Mouse (Mus musculus): ENCODE measurements around the gene Slc45a2. TPM values are rescaled to one million over a fixed set of nuclear protein-coding genes. Genes with fewer than 3 reads are reported as not detected.
A peak's percentile ranks its signal among the peaks of the same experiment; 100 is the strongest.

Gene Slc45a2
- polyA plus RNA-seq, 1 experiment from 2014 or later: 0.05 TPM

DNA sequence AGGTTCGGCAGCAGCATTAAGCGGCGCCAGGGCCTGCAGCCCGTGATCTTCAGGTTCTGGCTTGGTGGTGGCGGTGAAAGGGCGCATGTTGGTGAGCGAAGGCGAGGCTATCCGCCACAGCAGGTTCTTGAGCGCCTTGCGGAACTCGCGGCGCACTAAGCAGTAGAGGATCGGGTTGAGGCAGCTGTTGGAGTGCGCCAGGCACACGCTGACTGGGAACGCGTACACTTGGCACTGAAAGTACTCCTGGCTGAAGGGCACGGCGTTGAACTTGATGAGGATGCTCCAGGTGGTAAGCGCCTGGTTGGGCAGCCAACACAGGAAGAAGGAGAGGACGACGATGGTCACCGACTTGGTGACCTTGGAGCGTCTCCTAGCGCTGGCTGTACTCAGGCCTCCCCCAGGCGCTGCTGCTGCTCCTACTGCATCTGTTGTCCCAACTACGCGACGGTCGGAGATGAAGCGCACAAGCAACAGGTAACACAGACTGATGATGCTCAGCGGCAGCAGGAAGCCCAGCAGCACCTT is 35.5 kb downstream of the Slc45a2 start:
- Histone ChIP-seq H3K4me3 (ENCODE audit: low read length) (peak overlapping the region; percentile 39), H3K27ac (ENCODE audit: low read length) (no peak overlapping the region), H3K36me3 (ENCODE audit: insufficient read depth, low read length) (no peaks in the 10 kb centered on the region), H3K4me2 (replicated peaks; ENCODE audit: low read depth, low read length) (peak overlapping the region; percentile 58), H3K27me3 (ENCODE audit: insufficient read depth, low read length) (peaks cover 52% of the 10 kb centered on the region), H3K4me1 (ENCODE audit: insufficient read depth, low read length) (peaks cover 24% of the 10 kb centered on the region; the same call in 1 of the 2 replicates), H3K9me3 (ENCODE audit: low read length) (no peaks in the 10 kb centered on the region), H3K9ac (replicated peaks; ENCODE audit: low read length) (no peak overlapping the region)
- ATAC-seq (ENCODE audit: low FRiP score, low TSS enrichment): 0 out of 2 replicates have a peak, but pooled peaks have one; percentile 17
- WGBS: 3% methylated on average over 34 of the region's 34 CpGs

DNA sequence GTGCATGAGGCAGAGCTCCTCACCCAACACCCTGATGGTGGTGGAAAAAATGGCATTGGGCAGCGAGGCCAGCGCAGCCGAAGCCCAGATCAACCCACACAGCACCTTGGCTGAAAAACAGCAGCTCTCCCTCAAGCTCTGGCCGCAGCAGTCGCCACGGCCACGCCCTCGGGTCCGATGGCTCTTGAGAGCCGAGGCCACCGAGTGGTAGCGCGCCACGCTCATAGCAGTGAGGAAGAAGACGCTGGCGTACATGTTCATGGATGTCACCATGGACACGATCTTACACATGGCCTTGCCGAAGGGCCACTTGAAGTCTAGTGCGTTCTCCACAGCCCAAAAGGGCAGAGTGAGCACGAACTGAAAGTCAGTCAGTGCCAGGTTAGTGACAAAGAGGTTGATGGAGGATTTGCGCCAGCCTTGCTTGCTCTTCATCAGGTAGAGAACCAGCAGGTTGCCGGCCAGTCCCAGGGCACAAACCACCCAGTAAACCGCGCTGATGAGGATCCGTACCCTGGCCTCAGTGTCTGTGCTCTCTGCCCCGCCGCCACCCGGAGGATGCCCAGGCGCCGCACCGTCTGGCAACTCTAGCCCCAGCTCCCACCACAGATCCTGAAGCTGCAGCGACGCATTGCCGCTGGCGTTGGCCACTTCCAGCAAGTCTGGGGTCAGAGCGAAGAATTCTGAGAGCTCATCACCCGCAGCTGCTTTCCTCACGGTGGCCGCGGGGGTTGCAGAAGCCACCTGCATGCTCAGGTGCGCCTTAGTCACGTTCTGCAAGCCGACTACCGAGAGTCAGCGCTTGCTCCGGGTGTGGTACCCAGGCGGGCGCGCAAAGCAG is 36.2 kb downstream of the Slc45a2 start:
- Histone ChIP-seq H3K4me2 (replicated peaks; ENCODE audit: low read depth, low read length) (peak overlapping the region; percentile 58), H3K9ac (replicated peaks; ENCODE audit: low read length) (no peak overlapping the region), H3K27ac (ENCODE audit: low read length) (no peak overlapping the region), H3K27me3 (ENCODE audit: insufficient read depth, low read length) (peaks cover 52% of the 10 kb centered on the region), H3K9me3 (ENCODE audit: low read length) (no peaks in the 10 kb centered on the region), H3K4me1 (ENCODE audit: insufficient read depth, low read length) (peaks cover 24% of the 10 kb centered on the region; the same call in 1 of the 2 replicates), H3K36me3 (ENCODE audit: insufficient read depth, low read length) (no peaks in the 10 kb centered on the region), H3K4me3 (ENCODE audit: low read length) (peak overlapping the region; percentile 39)
- 2% methylated on average over 49 of the region's 49 CpGs for WGBS
- 0 out of 2 replicates have a peak, but pooled peaks have one; percentile 43 for ATAC-seq (ENCODE audit: low FRiP score, low TSS enrichment)

DNA sequence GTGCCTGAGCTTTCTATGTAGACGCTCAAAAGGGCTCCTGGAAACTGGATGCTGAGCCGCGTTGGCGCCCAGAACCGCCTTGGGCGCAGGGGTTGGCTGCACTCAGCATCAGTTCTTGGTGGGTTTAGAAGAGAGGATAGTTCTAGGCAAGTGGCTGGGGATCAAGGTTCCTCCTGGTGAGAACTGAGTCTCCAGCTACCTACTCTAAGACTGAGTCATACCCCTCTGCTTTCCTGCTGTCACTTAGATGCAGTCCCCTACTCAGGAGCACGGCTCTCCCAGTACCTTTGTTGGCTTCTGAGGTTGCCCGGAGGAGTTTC is 36.8 kb downstream of the Slc45a2 start:
- H3K4me2 ChIP-seq (replicated peaks; ENCODE audit: low read depth, low read length): peak overlapping the region; percentile 58
- no peak overlapping the region for H3K9ac ChIP-seq (replicated peaks; ENCODE audit: low read length)
- WGBS: 3% methylated on average over 8 of the region's 8 CpGs
- peak overlapping the region; percentile 39 for H3K4me3 ChIP-seq (ENCODE audit: low read length)
- peaks cover 52% of the 10 kb centered on the region for H3K27me3 ChIP-seq (ENCODE audit: insufficient read depth, low read length)
- ATAC-seq (ENCODE audit: low FRiP score, low TSS enrichment): no peak
- peaks cover 24% of the 10 kb centered on the region; the same call in 1 of the 2 replicates for H3K4me1 ChIP-seq (ENCODE audit: insufficient read depth, low read length)
- H3K27ac ChIP-seq (ENCODE audit: low read length): no peak overlapping the region
- H3K36me3 ChIP-seq (ENCODE audit: insufficient read depth, low read length): no peaks in the 10 kb centered on the region
- H3K9me3 ChIP-seq (ENCODE audit: low read length): no peaks in the 10 kb centered on the region

DNA sequence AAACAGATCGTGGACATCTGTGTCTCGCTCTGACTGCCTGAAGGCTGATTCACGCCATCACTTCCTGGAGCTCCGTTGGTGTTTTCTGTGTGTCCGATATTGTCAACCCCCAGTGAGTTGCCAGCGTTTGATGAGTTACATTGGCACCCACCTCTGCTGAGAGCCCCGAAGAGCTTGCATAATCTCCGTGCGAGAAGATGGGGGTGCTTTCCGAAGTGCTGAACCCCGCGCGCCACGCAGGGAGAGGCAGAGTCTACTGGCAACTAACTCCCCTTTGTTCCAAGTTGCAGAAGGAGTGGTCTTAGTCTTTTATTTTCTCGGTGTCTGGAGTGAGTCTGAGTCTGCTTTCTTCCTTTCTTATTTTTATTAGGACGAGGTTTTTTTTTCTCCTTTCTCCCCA is 37.2 kb downstream of the Slc45a2 start, which contains the start of gene Rxfp3:
TSS of gene Rxfp3 (minus strand) at position 281 of the 400 bp plus-strand sequence.
- Histone ChIP-seq H3K9me3 (ENCODE audit: low read length) (no peaks in the 10 kb centered on the region), H3K27ac (ENCODE audit: low read length) (no peak within 1 kb of the TSS), H3K36me3 (ENCODE audit: insufficient read depth, low read length) (no peaks in the 10 kb centered on the region), H3K4me1 (ENCODE audit: insufficient read depth, low read length) (peaks cover 24% of the 10 kb centered on the region; the same call in 1 of the 2 replicates), H3K27me3 (ENCODE audit: insufficient read depth, low read length) (peaks cover 52% of the 10 kb centered on the region), H3K4me2 (replicated peaks; ENCODE audit: low read depth, low read length) (peak within 1 kb of the TSS; percentile 58), H3K9ac (replicated peaks; ENCODE audit: low read length) (no peak within 1 kb of the TSS), H3K4me3 (ENCODE audit: low read length) (peak within 1 kb of the TSS; percentile 39)
- no peak for ATAC-seq (ENCODE audit: low FRiP score, low TSS enrichment)
- 2% methylated on average over 16 of the region's 16 CpGs for WGBS

DNA sequence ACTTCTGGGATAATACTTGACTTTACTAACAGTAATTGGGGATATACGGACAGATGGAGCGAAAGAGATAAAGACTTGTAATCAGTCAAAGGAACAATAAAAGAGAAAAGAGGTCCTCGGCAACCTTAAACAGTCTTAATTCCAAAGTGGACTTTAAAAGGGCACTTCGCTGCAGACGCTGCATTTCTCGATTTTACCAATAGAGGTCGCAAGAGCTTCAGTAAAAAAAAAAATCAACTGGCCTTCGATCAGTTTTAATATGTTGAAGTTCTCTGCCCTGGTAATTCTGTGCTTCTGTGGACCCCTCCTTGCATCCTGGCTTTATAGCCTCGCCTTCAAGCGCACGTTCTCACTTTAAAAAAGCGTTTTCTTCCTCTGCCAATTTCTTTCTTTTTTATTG is 38.0 kb downstream of the Slc45a2 start:
- WGBS: 2% methylated on average over 12 of the region's 12 CpGs
- peaks cover 46% of the 10 kb centered on the region for H3K27me3 ChIP-seq (ENCODE audit: insufficient read depth, low read length)
- no peak overlapping the region for H3K4me2 ChIP-seq (replicated peaks; ENCODE audit: low read depth, low read length)
- H3K4me1 ChIP-seq (ENCODE audit: insufficient read depth, low read length): peaks cover 24% of the 10 kb centered on the region; the same call in 1 of the 2 replicates
- no peaks in the 10 kb centered on the region for H3K36me3 ChIP-seq (ENCODE audit: insufficient read depth, low read length)
- H3K9ac ChIP-seq (replicated peaks; ENCODE audit: low read length): no peak overlapping the region
- H3K27ac ChIP-seq (ENCODE audit: low read length): no peak overlapping the region
- no peaks in the 10 kb centered on the region for H3K9me3 ChIP-seq (ENCODE audit: low read length)
- no peak for ATAC-seq (ENCODE audit: low FRiP score, low TSS enrichment)
- H3K4me3 ChIP-seq (ENCODE audit: low read length): no peak overlapping the region

DNA sequence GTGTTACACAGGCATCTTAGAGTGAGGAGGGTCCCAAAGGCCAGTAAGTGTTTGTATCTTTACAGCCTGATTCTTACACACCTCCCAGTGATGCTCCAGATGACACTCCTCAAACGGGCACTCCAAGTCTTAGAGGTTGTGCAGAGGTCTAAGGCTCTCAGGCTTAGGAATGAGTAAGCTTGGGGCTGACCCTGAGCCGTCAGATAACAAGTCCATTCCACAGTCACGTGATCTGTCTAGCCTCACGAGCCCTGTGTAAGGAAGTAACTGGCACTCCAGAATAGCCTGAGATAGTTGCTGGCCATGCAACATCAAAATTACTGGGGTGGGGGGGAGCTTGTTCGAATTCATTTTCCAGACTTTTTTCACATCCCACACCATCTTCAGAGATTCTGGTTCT is 39.5 kb downstream of the Slc45a2 start:
- H3K9me3 ChIP-seq (ENCODE audit: low read length): no peaks in the 10 kb centered on the region
- H3K4me3 ChIP-seq (ENCODE audit: low read length): no peak overlapping the region
- H3K4me1 ChIP-seq (ENCODE audit: insufficient read depth, low read length): peaks cover 30% of the 10 kb centered on the region; the same call in 1 of the 2 replicates
- peaks cover 32% of the 10 kb centered on the region for H3K27me3 ChIP-seq (ENCODE audit: insufficient read depth, low read length)
- 37% methylated on average over 5 of the region's 5 CpGs for WGBS
- no peak overlapping the region for H3K4me2 ChIP-seq (replicated peaks; ENCODE audit: low read depth, low read length)
- H3K36me3 ChIP-seq (ENCODE audit: insufficient read depth, low read length): no peaks in the 10 kb centered on the region
- no peak overlapping the region for H3K9ac ChIP-seq (replicated peaks; ENCODE audit: low read length)
- no peak overlapping the region for H3K27ac ChIP-seq (ENCODE audit: low read length)
- ATAC-seq (ENCODE audit: low FRiP score, low TSS enrichment): peak; percentile 21; the same call in 1 of the 2 replicates

DNA sequence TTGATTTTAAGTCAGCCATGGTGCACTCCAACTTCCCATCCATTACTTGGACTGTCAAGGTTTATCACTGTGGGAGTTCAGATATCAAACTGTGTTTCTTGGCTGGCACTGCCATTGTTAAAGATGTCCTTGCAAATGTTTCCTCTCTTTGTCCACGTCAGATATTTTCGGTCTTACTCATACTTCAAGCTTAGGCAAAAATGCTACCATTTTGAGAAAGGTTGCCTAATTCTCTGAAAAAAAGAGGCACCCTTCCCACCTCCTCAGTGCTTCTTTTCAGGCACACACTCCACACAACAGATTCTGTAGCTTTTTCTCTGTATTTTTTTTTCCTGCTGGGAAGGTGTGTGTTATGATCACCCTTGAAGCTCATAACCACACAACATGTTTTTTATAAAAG is 40.7 kb downstream of the Slc45a2 start:
- Histone ChIP-seq H3K4me2 (replicated peaks; ENCODE audit: low read depth, low read length) (no peak overlapping the region), H3K4me3 (ENCODE audit: low read length) (no peak overlapping the region), H3K27ac (ENCODE audit: low read length) (no peak overlapping the region), H3K36me3 (ENCODE audit: insufficient read depth, low read length) (no peaks in the 10 kb centered on the region), H3K9me3 (ENCODE audit: low read length) (no peaks in the 10 kb centered on the region), H3K4me1 (ENCODE audit: insufficient read depth, low read length) (peaks cover 23% of the 10 kb centered on the region; the same call in 1 of the 2 replicates), H3K9ac (replicated peaks; ENCODE audit: low read length) (no peak overlapping the region), H3K27me3 (ENCODE audit: insufficient read depth, low read length) (peaks cover 20% of the 10 kb centered on the region)
- ATAC-seq (ENCODE audit: low FRiP score, low TSS enrichment): no peak
- WGBS: 53% methylated on average over 2 of the region's 2 CpGs

DNA sequence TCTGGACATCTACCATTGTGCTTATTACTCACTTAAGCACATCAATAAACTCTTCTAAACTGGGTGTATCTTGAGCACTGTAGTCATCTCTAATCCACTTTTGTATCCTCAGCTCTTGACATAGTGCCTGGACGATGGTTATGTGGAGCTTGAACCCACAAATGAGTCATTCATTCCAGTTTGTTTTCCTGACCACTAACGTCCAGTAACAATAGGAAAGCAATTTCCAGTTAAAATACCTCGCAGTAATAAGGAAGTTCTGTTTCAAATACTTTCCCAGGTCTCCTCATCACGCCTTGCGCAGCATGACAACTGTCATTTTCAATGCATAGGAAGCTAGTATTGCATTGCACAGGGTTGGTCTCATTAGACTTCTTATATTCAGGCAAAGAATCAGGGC is 42.3 kb downstream of the Slc45a2 start:
- H3K4me3 ChIP-seq (ENCODE audit: low read length): no peak overlapping the region
- H3K36me3 ChIP-seq (ENCODE audit: insufficient read depth, low read length): no peaks in the 10 kb centered on the region
- H3K4me2 ChIP-seq (replicated peaks; ENCODE audit: low read depth, low read length): no peak overlapping the region
- H3K4me1 ChIP-seq (ENCODE audit: insufficient read depth, low read length): peaks cover 7% of the 10 kb centered on the region; the same call in 1 of the 2 replicates
- H3K9me3 ChIP-seq (ENCODE audit: low read length): no peaks in the 10 kb centered on the region
- no peak overlapping the region for H3K27ac ChIP-seq (ENCODE audit: low read length)
- no peak overlapping the region for H3K9ac ChIP-seq (replicated peaks; ENCODE audit: low read length)
- ATAC-seq (ENCODE audit: low FRiP score, low TSS enrichment): no peak
- 84% methylated on average over 5 of the region's 5 CpGs for WGBS
- H3K27me3 ChIP-seq (ENCODE audit: insufficient read depth, low read length): peaks cover 4% of the 10 kb centered on the region

DNA sequence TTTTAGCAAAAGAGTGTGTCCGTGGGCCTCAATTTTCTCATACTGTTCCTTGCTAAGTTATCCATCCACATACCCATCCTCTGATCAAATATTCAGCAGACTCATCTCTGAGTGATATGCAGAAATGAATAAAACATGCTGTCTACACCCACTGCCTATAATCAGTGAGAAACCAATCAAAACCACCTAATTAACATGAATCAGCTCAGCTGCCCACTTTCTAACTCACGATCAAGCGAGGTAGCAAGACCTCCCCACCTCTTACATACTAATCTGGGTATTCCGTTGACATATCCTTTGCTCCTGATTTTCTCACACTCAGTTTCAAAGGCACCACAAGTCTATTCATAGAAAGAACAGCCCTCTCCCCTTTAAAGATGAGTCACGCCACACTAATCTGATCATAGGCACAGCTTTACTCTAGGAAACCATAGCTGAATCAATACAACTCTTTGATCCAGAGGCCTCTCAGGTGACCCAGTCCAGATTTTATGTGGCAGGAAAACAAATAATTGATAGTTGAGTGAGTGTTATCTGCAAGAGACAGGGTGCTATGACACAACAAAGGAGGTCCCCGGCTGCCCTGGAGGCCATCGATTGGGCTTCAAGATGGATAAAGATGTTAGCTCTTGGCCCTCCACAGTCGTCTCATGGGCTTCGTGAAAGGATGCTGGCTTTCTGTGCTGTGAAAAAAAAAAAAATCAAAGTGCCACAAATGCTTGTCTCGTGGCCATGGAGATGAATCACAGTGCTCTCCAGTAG is 53.3 kb downstream of the Slc45a2 start:
- H3K4me1 ChIP-seq (ENCODE audit: insufficient read depth, low read length): no peaks in the 10 kb centered on the region
- H3K36me3 ChIP-seq (ENCODE audit: insufficient read depth, low read length): no peaks in the 10 kb centered on the region
- no peak for ATAC-seq (ENCODE audit: low FRiP score, low TSS enrichment)
- 86% methylated on average over 10 of the region's 10 CpGs for WGBS
- no peak overlapping the region for H3K4me3 ChIP-seq (ENCODE audit: low read length)
- H3K4me2 ChIP-seq (replicated peaks; ENCODE audit: low read depth, low read length): no peak overlapping the region
- no peak overlapping the region for H3K27ac ChIP-seq (ENCODE audit: low read length)
- H3K27me3 ChIP-seq (ENCODE audit: insufficient read depth, low read length): no peaks in the 10 kb centered on the region
- no peak overlapping the region for H3K9ac ChIP-seq (replicated peaks; ENCODE audit: low read length)
- H3K9me3 ChIP-seq (ENCODE audit: low read length): no peaks in the 10 kb centered on the region
